Mouse (Mus musculus): ENCODE results near the gene Rpl10-ps3. TPM values are rescaled to one million over a fixed set of nuclear protein-coding genes. Genes with fewer than 3 reads are reported as not detected.

Rpl10-ps3 gene
- polyA plus RNA-seq, 1 experiment from 2014 or later: 237 TPM

Other genes with a start within 250 kb of the Rpl10-ps3 start
- 4.1 and 8.3 TPM in 2 replicates for gene Plet1, start 149.6 kb upstream of the Rpl10-ps3 start, polyA plus RNA-seq (2015; fragmentation: Nextera tagmentation; extraction: Ambion mirVana)
- 74.6 and 74.7 TPM in 2 replicates for gene Pts, start 183.8 kb upstream of the Rpl10-ps3 start, polyA plus RNA-seq (2015; fragmentation: Nextera tagmentation; extraction: Ambion mirVana)
- 5.0 and 6.5 TPM in 2 replicates for gene Il18, start 209.9 kb upstream of the Rpl10-ps3 start, polyA plus RNA-seq (2015; fragmentation: Nextera tagmentation; extraction: Ambion mirVana)
- gene Bco2, start 210.2 kb upstream of the Rpl10-ps3 start, polyA plus RNA-seq (2015; fragmentation: Nextera tagmentation; extraction: Ambion mirVana): 0.09 and 0.35 TPM in 2 replicates
- not detected in 2 replicates for gene Tex12, start 216.4 kb upstream of the Rpl10-ps3 start, polyA plus RNA-seq (2015; fragmentation: Nextera tagmentation; extraction: Ambion mirVana)

Measured in lung, embryonic 16.5 days (tissue).